Mouse (Mus musculus): Measurements from ENCODE around the gene Ccno. TPM values are rescaled to one million over a fixed set of nuclear protein-coding genes. Genes with fewer than 3 reads are reported as not detected.

Ccno gene
- polyA plus RNA-seq, 1 experiment from 2014 or later: 0.78 TPM

DNA sequence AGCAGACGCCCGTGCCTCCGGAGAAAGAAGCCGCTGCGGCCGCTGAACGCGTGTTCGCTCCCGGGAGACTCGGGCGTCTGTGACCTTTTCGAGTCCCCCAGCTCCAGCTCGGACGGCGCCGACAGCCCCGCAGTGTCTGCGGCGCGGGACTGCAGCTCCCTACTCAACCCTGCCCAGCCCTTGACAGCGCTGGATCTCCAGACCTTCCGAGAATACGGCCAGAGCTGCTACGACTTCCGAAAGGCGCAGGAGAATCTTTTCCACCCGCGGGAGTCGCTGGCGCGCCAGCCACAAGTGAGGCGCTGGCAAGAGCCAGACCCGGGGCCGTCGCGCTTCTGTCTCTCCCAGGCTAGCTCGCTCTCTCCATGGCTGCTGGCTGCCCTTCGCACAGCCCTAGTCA is 389 bp downstream of the Ccno start:
- H3K36me3 ChIP-seq: no peaks in the 10 kb centered on the region
- peaks cover 84% of the 10 kb centered on the region for H3K27me3 ChIP-seq
- peak; percentile 27 for ATAC-seq (replicated peaks; ENCODE audit: insufficient number of reproducible peaks, insufficient read depth, low FRiP score, low read depth)
- peak overlapping the region; percentile 66 for H3K4me3 ChIP-seq
- WGBS: under 1% methylated on average over 39 of the region's 39 CpGs
- peaks cover 40% of the 10 kb centered on the region for H3K4me1 ChIP-seq (replicated peaks)
- H3K27ac ChIP-seq: no peak overlapping the region
- H3K9ac ChIP-seq: peak overlapping the region; percentile 56
- no peaks in the 10 kb centered on the region for H3K9me3 ChIP-seq (replicated peaks)
- peak overlapping the region; percentile 100 for H3K4me2 ChIP-seq

- no peaks in the 10 kb centered on the region for H3K36me3 ChIP-seq
- ATAC-seq (replicated peaks; ENCODE audit: insufficient number of reproducible peaks, insufficient read depth, low FRiP score, low read depth): no peak
- H3K27me3 ChIP-seq: peaks cover 85% of the 10 kb centered on the region
- H3K4me3 ChIP-seq: peak overlapping the region; percentile 66
- WGBS: 1% methylated on average over 19 of the region's 19 CpGs
- H3K27ac ChIP-seq: no peak overlapping the region
- H3K9me3 ChIP-seq (replicated peaks): no peaks in the 10 kb centered on the region
- peak overlapping the region; percentile 100 for H3K4me2 ChIP-seq
- peaks cover 48% of the 10 kb centered on the region for H3K4me1 ChIP-seq (replicated peaks)
- H3K9ac ChIP-seq: no peak overlapping the region
Measured at GRCm38 (mm10) chr13:112988866-112989265, 1.3 kb downstream of the Ccno start.

DNA sequence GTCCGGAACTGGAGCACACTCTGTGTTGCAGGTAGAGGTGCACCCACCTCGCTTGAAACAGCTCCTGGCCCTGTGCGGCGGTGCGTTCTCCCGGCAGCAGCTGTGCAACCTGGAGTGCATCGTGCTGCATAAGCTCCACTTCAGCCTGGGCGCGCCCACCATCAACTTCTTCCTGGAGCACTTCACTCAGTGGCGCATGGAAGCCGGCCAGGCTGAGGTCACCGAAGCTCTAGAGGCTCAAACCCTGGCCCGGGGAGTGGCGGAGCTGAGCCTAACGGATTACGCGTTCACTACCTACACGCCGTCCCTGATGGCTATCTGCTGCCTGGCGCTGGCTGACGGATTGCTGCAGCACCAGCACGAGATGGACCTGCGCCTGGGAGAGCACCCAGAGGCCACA is 1.9 kb downstream of the Ccno start:
- WGBS: under 1% methylated on average over 23 of the region's 23 CpGs
- H3K4me3 ChIP-seq: peak overlapping the region; percentile 66
- H3K4me2 ChIP-seq: peak overlapping the region; percentile 100
- no peak for ATAC-seq (replicated peaks; ENCODE audit: insufficient number of reproducible peaks, insufficient read depth, low FRiP score, low read depth)
- no peak overlapping the region for H3K9ac ChIP-seq
- peaks cover 87% of the 10 kb centered on the region for H3K27me3 ChIP-seq
- no peaks in the 10 kb centered on the region for H3K36me3 ChIP-seq
- H3K27ac ChIP-seq: no peak overlapping the region
- H3K4me1 ChIP-seq (replicated peaks): peaks cover 52% of the 10 kb centered on the region
- no peaks in the 10 kb centered on the region for H3K9me3 ChIP-seq (replicated peaks)

DNA sequence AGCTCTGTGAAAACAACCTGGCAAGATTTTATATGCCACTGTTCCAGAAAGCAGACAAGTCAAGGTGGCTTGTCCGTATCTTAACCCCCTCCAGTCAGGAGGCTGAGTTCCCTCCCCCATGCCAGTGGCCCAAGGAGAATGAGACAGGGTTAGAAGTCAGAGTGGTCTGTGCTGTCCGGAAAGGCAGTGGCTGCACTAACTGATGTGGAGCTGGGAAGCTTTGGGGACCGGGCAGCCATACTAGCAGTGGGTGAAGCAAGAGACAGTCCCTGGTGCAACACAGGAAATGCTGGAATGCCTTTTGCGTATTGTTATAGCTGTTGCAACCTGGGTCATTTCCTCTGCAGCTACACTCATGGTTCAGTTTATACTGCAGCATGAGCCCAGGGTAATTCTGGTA is 2.7 kb downstream of the Ccno start:
- no peak overlapping the region for H3K4me3 ChIP-seq
- peaks cover 52% of the 10 kb centered on the region for H3K4me1 ChIP-seq (replicated peaks)
- no peak overlapping the region for H3K4me2 ChIP-seq

GRCm38 (mm10) chr13:112993531-112994152 is 6.0 kb downstream of the Ccno start, which contains the start of gene Mcidas:
Mcidas (plus strand) TSS chr13:112993845.
- no peak within 1 kb of the TSS for H3K9ac ChIP-seq
- no peak within 1 kb of the TSS for H3K27ac ChIP-seq

More for the DNA sequence above, 2.7 kb downstream of the Ccno start:
- no peaks in the 10 kb centered on the region for H3K36me3 ChIP-seq
- H3K27me3 ChIP-seq: peaks cover 92% of the 10 kb centered on the region
- H3K27ac ChIP-seq: no peak overlapping the region
- 16% methylated on average over 4 of the region's 4 CpGs for WGBS
- H3K9me3 ChIP-seq (replicated peaks): no peaks in the 10 kb centered on the region
- ATAC-seq (replicated peaks; ENCODE audit: insufficient number of reproducible peaks, insufficient read depth, low FRiP score, low read depth): no peak
- H3K9ac ChIP-seq: no peak overlapping the region

DNA sequence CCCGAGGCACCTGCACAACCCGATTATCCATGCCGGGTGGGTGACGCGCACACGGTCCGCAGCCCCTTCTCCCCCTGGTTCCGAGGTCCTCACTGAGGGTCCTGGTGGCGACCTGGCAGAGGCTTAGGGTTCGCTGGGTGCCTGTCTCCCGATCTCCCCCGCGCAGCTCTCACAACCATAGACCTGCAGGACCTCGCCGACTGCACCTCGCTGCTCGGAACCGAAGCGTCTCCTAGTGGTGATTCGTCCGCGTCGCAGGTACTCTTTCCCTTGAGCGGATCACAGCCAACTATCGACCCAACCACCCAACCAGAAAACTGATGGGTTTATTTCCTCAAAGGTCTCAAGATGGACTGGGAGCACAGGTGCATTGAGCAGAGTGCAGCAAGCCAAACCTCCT is 6.6 kb downstream of the Ccno start:
- Histone ChIP-seq H3K4me1 (replicated peaks) (peaks cover 36% of the 10 kb centered on the region), H3K9me3 (replicated peaks) (no peaks in the 10 kb centered on the region), H3K27ac (no peak overlapping the region), H3K36me3 (no peaks in the 10 kb centered on the region), H3K27me3 (peaks cover 92% of the 10 kb centered on the region), H3K4me2 (peak overlapping the region; percentile 90), H3K4me3 (peak overlapping the region; percentile 50), H3K9ac (no peak overlapping the region)
- no peak for ATAC-seq (replicated peaks; ENCODE audit: insufficient number of reproducible peaks, insufficient read depth, low FRiP score, low read depth)
- WGBS: 1% methylated on average over 25 of the region's 25 CpGs

More at GRCm38 (mm10) chr13:112993531-112994152, 6.0 kb downstream of the Ccno start, which contains the start of gene Mcidas:
- Histone ChIP-seq H3K27me3 (peaks cover 92% of the 10 kb centered on the region), H3K4me2 (peak within 1 kb of the TSS; percentile 90), H3K9me3 (replicated peaks) (no peaks in the 10 kb centered on the region), H3K4me1 (replicated peaks) (peaks cover 36% of the 10 kb centered on the region), H3K4me3 (peak within 1 kb of the TSS; percentile 50), H3K36me3 (no peaks in the 10 kb centered on the region)
- ATAC-seq (replicated peaks; ENCODE audit: insufficient number of reproducible peaks, insufficient read depth, low FRiP score, low read depth): no peak
- WGBS: under 1% methylated on average over 60 of the region's 63 CpGs

DNA sequence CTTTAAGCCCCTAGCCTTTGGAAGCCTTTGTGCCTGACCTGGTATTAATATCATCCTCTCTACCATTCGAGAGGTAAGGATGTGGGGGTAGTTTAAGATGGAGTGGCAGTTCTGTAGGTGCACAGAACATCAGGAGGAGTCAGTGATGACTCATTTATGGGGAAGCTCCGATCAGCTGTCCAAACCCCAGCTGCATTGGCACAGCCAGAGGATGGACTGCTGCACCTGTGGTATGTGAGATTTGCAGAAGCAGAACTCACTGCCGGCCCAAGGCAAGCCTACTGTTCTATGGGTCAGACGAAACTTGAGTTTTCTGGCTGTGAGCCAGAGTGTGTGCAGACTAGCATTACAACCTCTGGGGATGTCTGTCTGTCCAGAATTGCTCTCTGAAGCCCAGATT is 8.8 kb downstream of the Ccno start:
- H3K9me3 ChIP-seq (replicated peaks): no peaks in the 10 kb centered on the region
- no peaks in the 10 kb centered on the region for H3K36me3 ChIP-seq
- no peak overlapping the region for H3K4me2 ChIP-seq
- H3K27me3 ChIP-seq: peaks cover 90% of the 10 kb centered on the region
- no peak for ATAC-seq (replicated peaks; ENCODE audit: insufficient number of reproducible peaks, insufficient read depth, low FRiP score, low read depth)
- H3K4me1 ChIP-seq (replicated peaks): peaks cover 23% of the 10 kb centered on the region
- no peak overlapping the region for H3K4me3 ChIP-seq
- H3K27ac ChIP-seq: no peak overlapping the region
- WGBS: 50% methylated on average over 4 of the region's 4 CpGs
- H3K9ac ChIP-seq: no peak overlapping the region

DNA sequence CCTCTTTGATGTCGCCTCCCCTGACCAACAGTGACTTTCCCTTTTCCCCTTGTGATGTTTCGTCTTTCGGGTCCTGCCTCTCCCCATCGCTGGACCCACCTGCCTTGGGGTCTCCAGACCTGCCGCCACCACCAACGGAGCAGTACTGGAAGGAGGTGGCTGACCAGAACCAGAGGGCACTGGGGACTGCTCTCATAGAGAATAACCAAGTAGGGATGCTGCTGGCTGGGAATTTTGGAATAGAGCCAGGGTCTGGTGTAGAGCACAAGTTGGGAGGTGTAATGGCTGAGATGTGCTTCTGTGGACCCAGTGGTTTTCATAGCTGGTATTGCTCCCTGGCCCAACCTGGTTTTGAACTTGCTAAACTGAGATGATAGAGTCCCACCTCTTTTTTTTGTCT is 9.8 kb downstream of the Ccno start:
- WGBS: 60% methylated on average over 6 of the region's 6 CpGs
- ATAC-seq (replicated peaks; ENCODE audit: insufficient number of reproducible peaks, insufficient read depth, low FRiP score, low read depth): no peak
- Histone ChIP-seq H3K4me3 (no peak overlapping the region), H3K27me3 (peaks cover 86% of the 10 kb centered on the region), H3K9me3 (replicated peaks) (no peaks in the 10 kb centered on the region), H3K27ac (no peak overlapping the region), H3K4me1 (replicated peaks) (peaks cover 23% of the 10 kb centered on the region), H3K4me2 (no peak overlapping the region), H3K36me3 (no peaks in the 10 kb centered on the region), H3K9ac (no peak overlapping the region)

DNA sequence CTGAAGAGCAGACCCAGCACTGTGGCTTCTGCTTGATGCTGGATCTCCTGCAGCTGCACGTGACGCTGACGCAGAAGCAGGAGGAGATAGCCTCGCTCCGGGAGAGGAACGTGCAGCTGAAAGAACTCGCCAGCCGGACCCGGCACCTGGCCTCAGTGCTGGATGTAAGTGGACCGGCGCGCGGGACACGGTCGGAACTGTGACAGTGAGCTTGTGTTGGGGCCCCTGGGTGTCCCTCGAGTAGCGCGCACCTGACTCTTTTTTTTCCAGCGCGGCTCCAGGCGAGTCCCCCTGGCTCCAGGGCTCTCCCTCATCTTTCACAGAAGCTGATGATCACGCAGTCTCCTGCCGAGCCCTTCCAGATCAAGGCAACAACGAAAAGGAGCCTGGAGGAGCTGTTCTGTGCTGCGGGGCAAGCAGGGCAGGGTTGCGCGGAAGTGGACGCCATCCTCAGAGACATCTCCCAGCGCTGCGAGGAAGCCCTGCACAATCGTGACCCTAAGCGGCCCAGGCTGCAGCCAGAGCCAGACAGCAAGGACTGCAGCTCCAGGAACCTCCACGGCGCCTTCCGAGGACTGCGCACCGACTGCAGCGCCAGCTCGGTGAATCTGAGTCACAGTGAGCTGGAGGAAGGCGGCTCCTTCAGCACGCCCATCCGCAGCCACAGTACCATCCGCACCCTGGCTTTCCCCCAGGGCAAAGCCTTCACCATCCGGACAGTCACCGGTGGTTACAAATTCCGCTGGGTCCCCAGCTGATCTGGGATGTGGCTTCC is 11.0 kb downstream of the Ccno start:
- Histone ChIP-seq H3K4me3 (peak overlapping the region; percentile 50), H3K27me3 (peaks cover 75% of the 10 kb centered on the region), H3K4me2 (peak overlapping the region; percentile 93), H3K27ac (no peak overlapping the region), H3K9me3 (replicated peaks) (no peaks in the 10 kb centered on the region), H3K9ac (peak overlapping the region; percentile 49), H3K4me1 (replicated peaks) (peaks cover 18% of the 10 kb centered on the region), H3K36me3 (no peaks in the 10 kb centered on the region)
- peak; percentile 38; the same call in 1 of the 2 replicates for ATAC-seq (replicated peaks; ENCODE audit: insufficient number of reproducible peaks, insufficient read depth, low FRiP score, low read depth)
- WGBS: under 1% methylated on average over 46 of the region's 46 CpGs

DNA sequence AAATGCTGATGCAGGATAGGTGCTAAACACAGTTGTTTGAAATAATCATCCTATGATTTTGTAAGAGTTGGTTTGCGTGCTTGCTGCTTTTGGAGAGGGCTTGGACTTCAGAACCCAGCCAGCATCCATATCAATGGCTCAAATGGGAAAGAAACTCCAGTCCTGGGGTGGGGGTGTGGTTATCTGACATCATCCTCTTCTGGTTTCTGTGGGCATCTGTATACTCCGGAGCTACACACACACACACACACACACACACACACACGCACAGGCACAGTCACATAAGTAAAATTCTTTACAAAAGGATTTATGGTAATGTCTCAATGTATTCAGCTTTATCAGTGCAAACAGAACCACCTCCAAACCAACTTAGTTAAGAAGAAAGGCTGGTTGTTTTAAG is 12.5 kb downstream of the Ccno start:
- Histone ChIP-seq H3K9me3 (replicated peaks) (no peaks in the 10 kb centered on the region), H3K27me3 (peaks cover 60% of the 10 kb centered on the region), H3K4me3 (no peak overlapping the region), H3K4me1 (replicated peaks) (peaks cover 11% of the 10 kb centered on the region), H3K4me2 (no peak overlapping the region), H3K27ac (no peak overlapping the region), H3K36me3 (no peaks in the 10 kb centered on the region), H3K9ac (no peak overlapping the region)
- 69% methylated on average over 3 of the region's 3 CpGs for WGBS
- no peak for ATAC-seq (replicated peaks; ENCODE audit: insufficient number of reproducible peaks, insufficient read depth, low FRiP score, low read depth)

- no peaks in the 10 kb centered on the region for H3K9me3 ChIP-seq (replicated peaks)
- H3K27ac ChIP-seq: no peak overlapping the region
- 63% methylated on average over 9 of the region's 9 CpGs for WGBS
- ATAC-seq (replicated peaks; ENCODE audit: insufficient number of reproducible peaks, insufficient read depth, low FRiP score, low read depth): no peak
- H3K27me3 ChIP-seq: peaks cover 54% of the 10 kb centered on the region
- peaks cover 11% of the 10 kb centered on the region for H3K4me1 ChIP-seq (replicated peaks)
- no peaks in the 10 kb centered on the region for H3K36me3 ChIP-seq
- H3K4me3 ChIP-seq: no peak overlapping the region
- no peak overlapping the region for H3K9ac ChIP-seq
- no peak overlapping the region for H3K4me2 ChIP-seq
Measured at GRCm38 (mm10) chr13:113000576-113001318, 13.1 kb downstream of the Ccno start.

Data from heart, embryonic 15.5 days (tissue).